Mouse (Mus musculus) right cerebral cortex, postnatal 4 days (tissue): ENCODE results near the gene Emc10.
A peak's percentile ranks its signal among the peaks of the same experiment; 100 is the strongest.

ENCODE experiments used
- DNase-seq: peaks from one replicate; pipeline ENCODE4 v3.0.0-alpha.2; 2022

Emc10 gene

DNA sequence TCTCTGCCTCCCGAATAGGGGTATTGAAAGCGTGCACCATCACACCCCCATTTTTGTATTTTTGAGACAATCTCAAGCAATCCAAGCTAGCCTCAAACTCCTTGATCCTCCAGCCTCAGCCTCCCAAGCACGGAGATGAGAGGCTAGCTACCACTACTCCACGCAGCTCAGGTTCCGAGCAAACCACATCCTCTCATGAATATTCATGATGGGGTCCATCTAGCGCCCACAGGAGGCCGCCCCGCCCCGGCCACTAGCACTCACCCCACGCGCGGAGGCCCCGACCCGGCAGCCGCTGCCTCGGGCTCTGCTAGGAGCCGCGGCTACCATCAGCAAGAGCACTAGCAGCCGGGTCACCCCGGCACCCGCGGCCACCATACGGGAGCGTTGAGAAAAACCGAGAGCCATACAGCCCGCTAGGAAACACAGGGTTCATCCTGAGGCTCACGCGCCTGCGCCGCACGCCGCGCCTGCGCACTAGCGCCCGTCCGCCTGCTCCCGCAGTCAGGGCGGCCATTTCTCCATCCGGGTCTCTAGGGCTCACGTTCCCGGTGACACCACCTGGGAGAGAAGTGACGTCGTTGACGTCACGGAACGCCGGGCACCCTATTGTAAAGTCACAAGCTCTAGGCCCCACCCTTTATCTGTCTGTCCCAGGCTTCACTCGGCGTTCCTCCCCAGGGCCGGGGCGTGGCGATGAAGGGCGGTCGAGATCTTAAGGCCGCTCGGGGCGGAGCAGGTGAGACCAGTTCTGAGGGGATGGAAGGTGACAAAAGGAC, at the start of gene Emc10, which contains the start of gene Fam71e1:
Emc10 (minus strand) TSS at position 538 of the 779 bp plus-strand sequence.
Fam71e1 (plus strand) TSS at position 590 of the 779 bp plus-strand sequence.
- DNase-seq: peak; percentile 98

DNA sequence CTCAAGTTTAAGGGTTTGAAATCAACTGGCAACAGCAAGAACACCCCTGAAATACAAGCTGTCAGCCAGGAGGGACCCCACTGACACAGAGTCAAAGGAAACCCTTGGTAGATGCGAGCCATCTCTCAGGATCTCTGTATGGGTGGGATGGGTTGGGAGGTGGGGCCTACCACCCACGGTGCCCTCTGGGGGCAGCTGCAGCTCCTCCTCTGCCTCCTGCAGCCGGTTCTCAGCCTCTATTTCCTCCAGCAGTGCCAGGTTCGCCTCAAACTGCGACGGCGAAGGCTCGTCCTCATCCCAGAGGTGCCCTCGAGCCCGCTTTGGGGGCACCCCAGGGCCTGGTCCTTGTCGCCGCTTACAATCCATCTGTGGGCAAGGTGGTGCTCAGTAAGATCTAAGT, 46.7 kb upstream of the Emc10 start:
- no peak for DNase-seq

DNA sequence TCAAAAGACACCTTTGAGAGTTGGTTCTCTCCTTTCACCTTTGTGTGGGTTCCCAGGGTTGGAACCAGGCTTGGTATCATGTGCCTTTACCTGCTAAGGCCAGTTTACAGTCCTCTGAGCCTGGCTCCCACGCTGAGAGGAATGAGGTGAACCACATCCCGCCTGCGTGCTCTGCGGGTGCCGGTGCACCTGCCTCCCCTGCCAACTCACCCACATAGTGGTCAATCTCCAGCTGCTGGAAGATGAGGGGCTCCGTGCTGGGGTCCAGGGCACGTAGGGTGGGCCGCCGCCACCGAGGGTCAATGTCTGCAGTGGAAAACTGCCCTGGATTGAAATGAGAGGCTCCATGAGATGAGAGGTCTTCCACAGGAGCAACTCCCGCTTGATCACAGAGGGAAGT, 46.2 kb upstream of the Emc10 start:
- DNase-seq: no peak

DNA sequence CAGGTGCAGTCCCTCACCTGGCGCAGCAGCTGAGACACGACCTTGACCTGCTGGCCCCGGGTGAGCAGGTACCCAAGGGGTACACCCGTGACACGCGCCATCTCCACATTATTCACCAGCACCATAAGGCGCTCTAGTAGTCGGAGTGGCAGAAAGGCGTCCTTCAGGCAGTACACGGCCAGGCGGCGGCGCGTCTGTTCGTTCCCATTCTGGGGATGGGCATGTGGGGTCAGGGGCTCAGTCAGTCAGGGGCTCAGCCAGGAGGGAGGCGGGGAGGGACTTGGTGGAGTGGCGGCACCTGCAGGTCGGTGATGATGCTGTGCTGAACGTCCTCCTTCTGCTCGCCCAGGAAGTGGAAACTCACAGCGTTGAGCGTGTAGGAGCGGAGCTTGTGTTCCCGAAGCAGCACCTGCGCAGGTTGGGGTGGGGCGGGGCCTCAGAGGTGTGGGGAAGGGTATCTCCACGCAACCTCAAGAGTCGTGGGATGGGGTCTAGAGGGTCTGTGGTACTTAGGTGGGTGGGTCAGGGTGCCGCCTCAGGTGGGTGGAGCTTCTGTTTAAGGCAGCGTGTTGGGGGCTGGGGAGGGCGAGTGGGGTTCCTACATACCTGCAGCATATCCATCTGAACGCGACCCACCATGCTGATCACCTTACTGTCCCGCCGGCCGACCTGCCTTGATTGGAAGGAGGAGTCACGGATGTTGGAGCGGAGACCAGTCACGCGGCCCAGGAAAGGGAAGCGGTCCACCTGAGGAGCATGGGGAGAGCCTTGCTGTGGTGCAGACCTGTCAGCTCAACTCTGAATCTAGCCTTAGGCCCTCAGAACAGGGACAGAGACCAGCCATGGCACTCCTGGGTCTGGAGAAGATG, 42.7 kb upstream of the Emc10 start:
- no peak for DNase-seq

DNA sequence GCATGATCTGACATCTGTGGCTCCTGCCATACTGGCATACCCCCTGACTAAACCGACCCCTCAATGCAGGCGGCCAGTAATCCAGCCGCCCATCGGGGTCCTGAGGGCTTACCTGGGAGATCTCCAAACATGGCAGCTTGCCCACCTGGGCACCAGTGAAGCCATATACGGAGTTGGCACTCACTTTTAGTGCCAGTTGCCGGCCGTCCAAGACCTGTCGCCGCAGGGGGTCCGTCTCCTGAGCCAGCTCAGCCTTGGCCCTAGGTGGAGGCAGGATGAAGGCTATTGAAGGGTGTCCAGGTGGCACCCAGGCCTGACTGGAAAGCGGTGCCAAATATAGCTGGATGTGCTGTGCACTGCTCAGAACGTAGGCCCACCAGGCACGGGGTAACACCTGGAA, 41.2 kb upstream of the Emc10 start:
- DNase-seq: no peak

DNA sequence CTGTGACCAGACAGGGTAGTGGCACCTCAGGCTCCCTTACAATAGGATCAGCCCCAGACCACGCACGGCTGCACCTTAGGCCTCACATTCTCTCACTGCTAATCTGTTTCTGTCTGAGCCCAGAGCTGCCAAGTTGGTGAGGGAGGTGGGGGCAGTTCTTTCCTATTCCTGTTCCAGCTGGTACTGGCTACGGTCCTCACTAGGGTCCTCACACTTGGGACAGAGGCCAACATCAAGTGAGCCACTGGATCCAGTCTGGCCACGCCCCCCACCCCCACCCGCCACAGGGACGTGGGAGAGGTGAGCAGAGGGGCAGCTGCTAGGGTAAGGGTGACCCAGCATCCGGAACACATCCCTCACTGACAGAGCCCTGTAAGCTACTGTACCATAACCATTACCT, 40.7 kb upstream of the Emc10 start:
- DNase-seq: no peak

DNA sequence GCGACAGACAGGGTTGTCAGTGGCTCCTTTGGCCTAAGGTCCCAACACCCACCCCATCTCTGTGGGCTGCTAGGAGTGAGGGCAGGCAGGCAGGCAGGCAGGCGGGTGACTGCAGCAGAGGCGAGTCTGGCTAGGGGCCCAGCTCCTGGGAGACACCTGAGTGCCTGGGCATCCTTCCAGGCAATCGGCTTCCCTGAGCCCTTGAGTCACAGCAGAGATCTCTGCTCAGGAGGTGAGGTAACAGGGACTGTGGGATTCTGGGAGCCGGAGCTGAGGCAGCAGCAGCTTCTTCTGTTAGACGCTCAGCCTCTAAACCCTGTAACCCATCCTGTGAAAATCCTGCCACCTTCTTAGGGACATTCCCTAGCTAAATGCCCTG, 40.2 kb upstream of the Emc10 start:
- DNase-seq: no peak

DNA sequence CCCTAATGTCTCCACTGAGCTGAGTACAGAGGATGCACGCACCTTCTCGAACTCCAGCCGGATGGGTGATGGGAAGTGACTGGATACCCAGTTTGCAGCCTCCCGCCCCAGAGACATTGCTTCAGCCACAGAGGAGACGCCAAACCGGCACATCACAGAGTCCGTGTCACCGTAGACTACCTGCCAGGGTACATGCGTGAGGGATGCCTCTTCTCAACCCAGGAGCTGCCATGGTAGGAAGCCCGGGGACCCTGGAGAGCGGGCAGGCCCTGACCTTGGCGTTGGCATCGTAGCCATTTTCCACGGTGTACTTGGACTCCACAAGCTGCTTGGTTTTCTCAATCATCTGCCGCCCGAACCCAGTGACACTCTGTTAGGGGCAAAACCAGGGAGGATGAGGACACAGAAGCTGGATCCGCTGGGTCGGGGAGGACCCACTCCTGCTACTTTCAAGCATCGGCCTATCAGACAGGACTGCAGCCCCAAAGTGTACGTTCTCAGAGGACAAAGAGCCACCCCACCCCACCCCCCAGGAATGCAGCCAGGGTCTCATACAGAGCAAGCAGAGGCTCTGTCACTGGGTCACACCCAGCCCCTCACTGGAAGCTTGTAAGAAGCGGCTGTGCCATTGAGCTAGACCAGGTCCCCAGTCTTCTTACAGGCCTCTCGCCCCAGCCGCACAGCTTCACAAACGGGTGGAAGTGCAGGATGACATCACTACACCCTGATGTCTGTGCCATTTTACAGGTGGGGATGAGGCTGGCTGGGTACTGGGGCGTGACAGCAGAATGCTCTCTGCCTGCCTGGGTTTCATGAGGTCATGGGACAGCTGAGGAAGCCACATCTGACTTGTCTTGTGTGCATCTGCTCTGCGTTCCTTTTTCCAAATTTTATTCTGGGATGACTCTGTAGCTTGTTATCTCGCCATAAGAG, 39.6 kb upstream of the Emc10 start:
- DNase-seq: no peak

DNA sequence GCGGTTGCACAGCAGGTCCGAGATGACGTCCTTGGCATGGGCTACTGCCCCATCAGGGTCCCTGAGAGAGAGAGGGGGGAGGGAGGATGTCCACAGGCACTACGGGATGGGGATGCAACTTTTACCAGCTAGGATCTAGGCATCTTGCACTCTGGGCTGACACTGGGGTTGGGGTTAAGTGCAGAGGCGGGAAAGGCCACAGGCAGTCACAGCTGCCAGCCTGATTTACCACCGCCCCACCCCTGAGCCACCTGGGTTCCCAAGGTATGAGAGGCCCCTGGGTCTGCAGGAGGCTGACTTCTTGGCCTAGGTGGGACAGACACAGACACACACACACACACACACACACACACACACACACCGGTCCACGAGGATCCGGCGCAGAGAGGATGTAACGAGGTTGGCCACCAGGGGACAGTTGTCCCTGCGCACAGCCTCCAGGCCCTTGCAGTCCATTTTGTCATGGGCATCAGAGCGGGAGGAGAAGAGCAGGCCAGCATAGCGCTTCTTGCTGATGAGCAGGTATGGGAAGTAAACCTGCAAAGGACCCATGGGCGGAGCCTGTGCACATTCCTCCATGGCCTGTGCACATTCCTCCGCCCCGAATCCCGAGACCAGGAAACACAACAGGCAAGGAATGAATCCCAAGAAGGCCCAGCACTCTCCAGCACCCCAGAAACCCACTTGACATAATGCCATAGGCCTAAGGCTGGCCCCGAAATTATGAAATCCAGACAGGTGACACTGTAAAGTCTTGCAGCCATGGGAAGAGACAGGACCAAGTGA, 38.5 kb upstream of the Emc10 start:
- no peak for DNase-seq

DNA sequence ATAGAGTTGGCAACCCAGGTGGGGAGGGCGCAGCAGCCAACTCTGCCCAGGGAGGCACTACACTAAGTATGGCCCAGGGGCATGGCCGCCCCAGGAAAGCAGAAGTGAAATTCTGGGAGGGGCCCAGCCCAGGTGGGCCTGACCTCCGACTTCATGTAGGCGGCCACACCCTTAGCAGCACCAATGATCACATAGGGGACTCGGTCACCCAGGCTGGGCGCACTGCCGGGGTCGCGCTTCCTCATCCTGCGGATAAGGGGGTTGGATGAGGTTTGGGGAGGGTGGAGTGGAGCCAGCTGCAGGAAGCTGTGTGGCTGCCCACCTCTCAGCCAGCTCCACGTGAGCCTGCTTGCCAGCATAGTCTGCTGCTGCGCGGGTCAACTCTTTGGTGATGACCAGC, 37.9 kb upstream of the Emc10 start:
- DNase-seq: no peak

DNA sequence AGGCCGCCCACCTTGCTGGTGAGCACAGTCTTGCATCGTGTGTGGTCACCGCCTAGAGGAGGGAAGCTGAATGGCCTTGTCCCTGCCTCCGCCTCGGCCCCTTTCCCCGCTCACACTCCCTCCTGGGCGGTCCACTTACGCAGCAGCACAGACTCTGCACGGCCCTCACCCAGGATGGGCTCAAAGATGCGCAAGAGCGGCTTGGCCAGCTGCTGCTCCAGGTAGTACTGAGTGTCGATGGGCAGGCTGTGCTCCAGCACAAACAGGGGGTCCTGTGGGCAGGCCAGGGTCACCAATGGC, 37.4 kb upstream of the Emc10 start:
- no peak for DNase-seq

DNA sequence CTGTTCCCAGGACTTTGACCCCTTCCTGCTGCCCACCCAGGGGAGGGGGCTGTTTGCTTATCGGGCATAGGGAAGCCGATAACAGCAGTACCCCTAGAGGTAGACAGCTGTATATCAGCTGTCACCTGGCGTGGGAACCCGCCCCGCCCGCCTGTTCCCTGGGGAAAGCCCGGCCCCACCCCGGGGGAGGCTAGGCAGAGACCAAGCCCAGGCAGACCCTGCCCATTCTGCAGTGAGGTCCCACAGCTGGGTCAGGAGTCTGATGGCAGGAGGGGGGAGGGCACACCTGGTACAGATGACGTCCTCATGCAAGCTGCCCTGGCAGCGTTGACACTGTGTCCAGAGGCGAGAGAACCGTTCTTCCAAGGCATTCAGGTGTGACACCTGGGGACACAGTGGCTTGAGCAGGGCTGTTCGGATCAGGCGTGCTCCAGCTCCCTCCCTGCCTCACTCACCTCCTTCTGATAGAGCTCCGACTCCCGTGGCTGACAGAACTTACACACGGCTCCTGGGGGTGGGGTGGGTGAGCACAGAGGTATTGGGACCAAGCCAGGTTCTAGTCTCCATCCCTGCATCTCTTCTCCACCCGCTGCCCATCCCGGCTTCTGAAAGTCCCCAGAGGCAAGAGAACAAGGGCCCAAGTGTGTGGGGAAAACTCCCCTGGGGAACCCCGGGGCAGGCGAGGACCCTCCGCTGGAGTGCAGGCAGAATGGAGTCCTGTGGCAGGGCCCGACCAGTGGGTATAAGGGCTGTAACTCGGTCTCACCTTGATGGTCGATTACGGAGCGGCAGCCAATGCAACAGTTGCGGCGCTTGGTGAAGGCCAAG, 36.8 kb upstream of the Emc10 start:
- no peak for DNase-seq

DNA sequence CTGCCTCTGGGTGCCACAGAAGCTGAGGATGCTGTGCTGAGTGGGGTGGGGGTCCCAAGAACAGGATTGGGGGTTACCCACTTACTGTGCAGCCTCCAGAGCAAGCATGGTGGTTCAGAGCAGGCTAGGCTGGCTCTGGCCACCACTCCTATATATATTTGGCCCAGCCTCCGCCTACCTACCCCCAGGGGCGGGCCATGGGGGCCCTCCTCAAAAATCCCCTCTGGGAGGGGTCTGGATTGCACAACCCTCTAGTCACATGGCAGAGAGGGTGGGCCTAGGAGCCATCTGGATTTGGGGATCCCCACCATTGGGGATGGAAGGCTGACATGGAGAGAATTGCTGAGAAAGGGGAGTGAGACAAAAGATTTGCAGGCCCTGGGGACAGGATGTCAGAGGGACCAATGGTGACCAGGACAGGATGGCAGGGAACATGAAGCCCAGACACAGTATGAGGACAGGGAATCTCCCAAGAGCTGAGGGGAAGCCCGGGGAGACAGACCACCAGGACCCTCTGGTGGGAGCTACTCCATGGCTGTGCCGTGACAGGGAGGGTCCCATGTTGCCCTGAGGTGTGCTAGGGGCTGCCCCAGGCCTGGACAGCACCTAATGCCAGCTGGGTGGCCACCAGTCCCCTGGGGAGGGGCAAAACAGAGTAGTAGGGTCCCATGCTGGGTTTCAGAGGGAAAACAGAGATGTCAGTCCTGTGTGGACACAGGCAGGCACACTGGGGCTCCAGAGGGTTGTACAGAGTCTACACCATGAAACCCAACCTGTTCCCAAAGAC, 35.8 kb upstream of the Emc10 start, which contains the start of gene Spib:
Spib (minus strand) TSS at position 126 of the 787 bp plus-strand sequence.
- no peak for DNase-seq

DNA sequence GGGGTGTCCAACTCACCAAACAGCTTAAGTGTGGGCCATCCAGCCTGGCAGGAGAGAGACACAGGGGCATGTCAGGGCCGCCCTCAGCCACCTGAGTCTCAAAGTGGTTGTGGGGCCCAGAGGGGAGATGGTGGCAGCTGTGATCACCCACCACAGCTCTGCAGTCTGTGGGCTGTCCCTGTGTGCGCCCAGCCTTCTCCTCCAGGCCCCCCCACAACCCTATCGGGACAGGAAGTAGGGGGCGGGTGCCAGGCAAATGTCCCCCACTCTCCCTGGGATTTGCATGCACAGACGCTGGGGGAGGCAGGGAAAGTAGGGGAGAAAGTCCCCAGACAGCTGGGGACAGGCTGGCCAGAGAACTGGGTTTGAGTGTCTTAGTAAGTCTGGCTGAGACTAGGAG, 34.9 kb upstream of the Emc10 start:
- DNase-seq: no peak

DNA sequence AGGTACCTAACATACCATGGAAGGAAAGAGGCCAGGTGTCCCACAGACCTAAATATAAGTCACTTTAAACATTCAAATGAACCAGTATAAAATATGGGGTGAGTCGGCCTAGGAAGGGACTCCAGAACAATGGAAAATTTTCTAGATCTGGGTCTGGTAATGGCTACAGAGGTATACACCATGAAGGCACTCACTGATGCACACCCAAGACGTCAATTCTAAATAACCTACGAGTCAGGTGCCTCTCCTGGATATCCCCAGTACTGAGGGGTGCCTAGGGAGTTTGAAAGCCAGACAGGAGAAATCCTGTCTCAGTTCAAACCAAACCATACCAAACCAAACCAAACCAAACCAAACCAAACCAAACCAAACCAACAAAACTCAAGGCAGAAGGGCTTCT, 34.2 kb upstream of the Emc10 start:
- no peak for DNase-seq

DNA sequence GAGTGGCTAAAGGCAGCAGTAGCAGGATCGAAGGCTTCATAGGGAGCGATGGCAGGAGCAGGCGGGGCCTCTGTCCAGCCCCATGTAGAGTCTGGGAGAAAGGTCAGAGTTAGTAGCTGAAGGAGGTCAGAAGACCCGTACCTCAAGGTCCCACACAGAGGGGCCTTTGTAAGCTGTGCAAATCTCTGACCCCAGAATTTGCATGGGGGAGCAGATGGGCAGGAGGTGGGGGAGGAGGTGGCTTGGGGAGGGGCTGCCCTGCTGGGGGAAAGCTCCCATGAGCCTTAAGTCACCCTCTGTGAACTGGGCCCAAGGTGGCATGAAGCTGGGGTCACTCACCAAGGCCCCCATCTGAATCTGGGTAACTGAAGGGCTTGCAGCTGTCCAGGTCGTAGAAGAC, 33.2 kb upstream of the Emc10 start:
- no peak for DNase-seq

DNA sequence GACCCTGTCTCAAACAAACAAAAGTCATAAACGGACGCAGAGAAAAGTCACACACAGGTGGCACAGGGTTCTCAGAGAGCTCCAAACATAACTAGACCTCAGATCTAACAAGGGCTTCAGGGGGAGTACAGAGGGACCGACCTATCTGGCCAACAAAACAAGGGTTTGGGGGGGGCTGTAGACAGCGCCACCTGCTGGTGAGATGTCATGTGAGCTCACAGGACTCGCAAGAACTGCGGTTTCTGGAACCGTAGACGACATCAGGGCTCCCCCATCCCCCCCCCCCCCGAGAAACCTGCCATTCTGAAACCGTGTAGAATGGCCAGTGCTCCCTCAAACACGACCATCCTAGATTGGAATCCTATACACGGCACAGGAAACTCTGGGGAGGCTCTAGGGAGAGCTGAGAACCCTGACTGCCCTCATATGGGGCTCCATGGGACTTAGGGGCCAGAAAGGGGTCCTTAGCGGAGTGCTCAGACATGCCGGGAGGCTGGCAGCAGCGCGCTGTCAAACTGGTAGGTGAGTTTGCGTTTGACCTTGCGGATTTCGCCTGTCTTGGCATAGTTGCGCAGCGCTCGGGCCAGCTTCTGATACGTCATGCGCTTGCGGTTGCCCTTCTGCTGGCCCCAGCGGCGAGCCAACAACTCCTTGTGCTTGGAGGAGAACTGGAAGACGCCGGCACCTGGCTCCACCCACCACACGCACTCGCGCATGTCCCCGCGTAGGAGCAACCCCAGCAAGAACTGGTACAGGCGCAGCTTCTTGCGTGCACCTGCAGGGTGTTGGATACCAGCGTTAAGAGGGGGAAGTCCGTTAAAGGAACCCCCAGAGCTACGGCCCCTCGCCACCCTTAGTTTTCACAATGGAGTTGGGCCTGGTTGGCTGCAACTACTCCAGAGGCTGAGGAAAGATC, 31.4 kb upstream of the Emc10 start:
- peak; percentile 86 for DNase-seq

DNA sequence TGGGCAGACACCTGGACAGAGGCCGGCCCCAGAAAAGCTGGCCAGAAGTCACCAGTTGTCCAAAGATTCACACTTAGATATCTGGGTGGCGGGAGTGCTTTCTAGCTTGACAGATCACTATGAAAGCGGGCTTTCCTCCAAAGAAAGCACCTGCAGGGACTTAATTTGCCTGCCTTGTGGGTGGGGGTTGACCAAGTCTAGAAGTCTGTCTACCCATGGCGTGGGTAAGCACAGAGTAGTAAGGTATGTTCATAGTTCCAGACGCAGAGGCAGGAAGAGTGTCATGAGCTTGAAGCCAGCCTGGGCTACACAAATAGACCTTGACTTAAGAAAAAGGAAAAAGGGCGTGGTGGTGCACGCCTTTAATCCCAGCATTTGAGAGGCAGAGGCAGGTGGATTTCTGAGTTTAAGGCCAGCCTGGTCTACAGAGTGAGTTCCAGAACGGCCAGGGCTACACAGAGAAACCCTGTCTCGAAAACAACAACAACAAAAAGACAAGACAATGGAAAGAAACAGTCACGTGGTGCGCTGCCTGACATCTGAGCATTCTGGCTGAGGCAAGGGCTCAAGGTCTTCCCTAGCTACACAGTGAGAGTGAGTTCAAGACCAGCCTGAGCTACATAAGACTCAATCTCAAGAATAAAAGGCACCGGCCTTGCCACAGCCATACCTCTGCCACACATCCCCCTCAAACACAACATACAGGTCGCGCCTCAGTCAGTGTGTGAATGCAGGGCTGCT, 30.3 kb upstream of the Emc10 start:
- no peak for DNase-seq
